In the genomic region with DNA sequence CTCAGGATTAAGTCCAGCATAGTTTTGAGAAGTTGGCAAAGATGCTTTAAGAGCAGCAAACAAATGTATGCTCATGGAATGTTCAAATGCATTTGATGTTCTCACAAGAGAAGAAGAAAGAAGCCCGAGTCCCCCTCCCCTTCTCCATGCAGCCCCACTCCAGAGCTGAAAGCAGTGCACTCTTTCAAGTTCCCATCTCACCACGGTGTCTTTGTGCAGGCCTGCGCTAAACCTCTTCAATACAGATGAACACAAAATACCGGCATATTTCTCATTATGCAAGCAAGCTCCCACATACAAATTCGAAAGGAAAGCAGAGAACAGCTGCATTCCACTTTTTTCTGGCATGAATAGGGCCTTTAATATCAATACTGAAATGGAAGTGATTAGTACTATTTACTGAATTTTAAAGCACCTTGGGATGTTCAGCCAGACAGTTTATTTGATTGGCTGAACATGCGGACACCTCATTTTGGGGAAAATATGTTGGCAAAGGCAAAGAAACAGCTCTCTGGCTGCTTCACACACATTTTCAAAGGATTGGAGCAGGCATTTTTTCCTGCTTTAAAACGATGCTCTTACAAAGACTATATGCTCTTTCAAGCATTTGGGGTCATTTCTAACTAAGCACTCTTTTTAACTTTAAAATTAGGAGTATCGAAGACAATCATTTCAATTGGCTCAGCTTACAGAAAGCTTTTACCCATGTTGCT, we compare ENCODE assay signal across 11 mouse cellular contexts.
DNase-seq lines count a peak whose midpoint lies in the region; ATAC-seq lines count a peak whose summit lies in the region.
"Had no signal": no experiment of that assay in that cellular context is flagged by ENCODE, and none has a peak within 500 bp of the region (broad histone marks: within the 10 kb centered on the region; RNA-seq: fewer than 3 reads in every experiment).

No protein-coding gene starts in this region.

- peak overlapping the region; percentile 63 for H3K27ac ChIP-seq in forebrain, embryonic 10.5 days
- no peak overlapping the region for H3K27ac ChIP-seq in midbrain, embryonic 16.5 days (ENCODE audit: low read length)
- H3K27ac ChIP-seq: kidney, postnatal 0 days had no signal

- peak; percentile 87 for ATAC-seq in midbrain, embryonic 16.5 days

- no peaks in the 10 kb centered on the region for H3K27me3 ChIP-seq in forebrain, embryonic 10.5 days (ENCODE audit: poor library complexity, severe bottlenecking)
- no peaks in the 10 kb centered on the region for H3K27me3 ChIP-seq in midbrain, embryonic 16.5 days (ENCODE audit: control insufficient read depth, insufficient read depth, low read depth, low read length)

- no peak overlapping the region for H3K4me3 ChIP-seq in forebrain, embryonic 10.5 days
- H3K4me3 ChIP-seq in midbrain, embryonic 16.5 days (ENCODE audit: low read depth, low read length) = no peak overlapping the region
- H3K4me3 ChIP-seq: erythroblast, embryonic 14.5 days had no signal

- no peaks in the 10 kb centered on the region for H3K36me3 ChIP-seq in forebrain, embryonic 10.5 days (replicated peaks)
- no peaks in the 10 kb centered on the region for H3K36me3 ChIP-seq in midbrain, embryonic 16.5 days (ENCODE audit: control insufficient read depth, insufficient read depth, low read length)

- peaks cover 11% of the 10 kb centered on the region for H3K4me1 ChIP-seq in forebrain, embryonic 10.5 days
- H3K4me1 ChIP-seq in midbrain, embryonic 16.5 days (ENCODE audit: control insufficient read depth, insufficient read depth, low read length) = peaks cover 3% of the 10 kb centered on the region

- H3K9me3 ChIP-seq in forebrain, embryonic 10.5 days = no peaks in the 10 kb centered on the region
- H3K9me3 ChIP-seq in midbrain, embryonic 16.5 days (replicated peaks; ENCODE audit: control insufficient read depth, low read length, poor library complexity, severe bottlenecking) = no peaks in the 10 kb centered on the region

- no peak overlapping the region for H3K9ac ChIP-seq in midbrain, embryonic 16.5 days (ENCODE audit: low read depth, low read length)

- H3K4me2 ChIP-seq in midbrain, embryonic 16.5 days (ENCODE audit: low read length) = no peak overlapping the region; the same call in 1 of the 2 replicates

- DNase-seq in left cerebral cortex, adult 9 months (ENCODE audit: low spot score in 2 of 2) = peak; percentile 4 to 15
- DNase-seq in left cerebral cortex, adult 11 months (ENCODE audit: low spot score) = no peak
- no peak for DNase-seq in forebrain, embryonic 10.5 days (ENCODE audit: extremely low spot score, low spot score)
- DNase-seq in layer of hippocampus, adult 9-10 months (ENCODE audit: low spot score) = peak; percentile 36
- DNase-seq in cerebellum, adult 9-11 months = no peak
- no peak for DNase-seq in urinary bladder, adult 2 months (ENCODE audit: low spot score)
- DNase-seq: liver; thymus, adult 18-20 months had no signal

- WGBS in forebrain, embryonic 10.5 days = 70% methylated on average over 8 of the region's 8 CpGs
- WGBS in midbrain, embryonic 16.5 days = 24% methylated on average over 8 of the region's 8 CpGs

Comparison
In these comparisons a context has a peak if more than half of its experiments do, and no peak if none do; other contexts are left out.
1. DNase-seq: peak in left cerebral cortex, adult 9 months (2 of 2) and layer of hippocampus, adult 9-10 months (single experiment); none in left cerebral cortex, adult 11 months (single experiment), forebrain, embryonic 10.5 days (single experiment), cerebellum, adult 9-11 months (single experiment) and urinary bladder, adult 2 months (single experiment).